Mouse (Mus musculus) spleen, adult 18-20 months (tissue): ENCODE measurements around the gene Prom2.
A peak's percentile ranks its signal among the peaks of the same experiment; 100 is the strongest.

ENCODE experiments used
- DNase-seq, 2 experiments: peaks; one replicate each; pipeline ENCODE4 v3.0.0; 2022; ENCODE audit warnings: mixed read lengths in 2 of 2

The Prom2 gene

GRCm38 (mm10) chr2:127541185-127541584, at the start of gene Prom2:
TSS of gene Prom2 (minus strand) at chr2:127541467.
- no peak for DNase-seq

- no peak for DNase-seq
These were observed 49.6 kb upstream of the Prom2 start for GRCm38 (mm10) chr2:127590840-127591239.

GRCm38 (mm10) chr2:127590204-127590603, 48.9 kb upstream of the Prom2 start:
- peak; percentile 17 to 47 for DNase-seq

GRCm38 (mm10) chr2:127588897-127589296, 47.6 kb upstream of the Prom2 start:
- no peak for DNase-seq

- DNase-seq, result no peak
These were observed 46.2 kb upstream of the Prom2 start for GRCm38 (mm10) chr2:127587514-127587844.

- peak; percentile 72 to 85 for DNase-seq
These were observed 45.6 kb upstream of the Prom2 start, which contains the start of the genes Zfp661 and Mrps5 for GRCm38 (mm10) chr2:127586694-127587513. TSS of gene Zfp661 (minus strand) at chr2:127587094. TSS of gene Mrps5 (plus strand) at chr2:127587222.

- DNase-seq, result peak; percentile 84
These were observed 43.2 kb upstream of the Prom2 start for GRCm38 (mm10) chr2:127584436-127584858.

- DNase-seq, result no peak
These were observed 32.1 kb upstream of the Prom2 start for GRCm38 (mm10) chr2:127573322-127573721.

- peak in 1 of 2 experiments; percentile 55 for DNase-seq
These were observed 18.1 kb upstream of the Prom2 start for GRCm38 (mm10) chr2:127559070-127559966.

GRCm38 (mm10) chr2:127551078-127551477, 9.8 kb upstream of the Prom2 start:
- no peak for DNase-seq

GRCm38 (mm10) chr2:127550446-127550845, 9.2 kb upstream of the Prom2 start:
- DNase-seq, result no peak

GRCm38 (mm10) chr2:127549711-127550110, 8.4 kb upstream of the Prom2 start:
- no peak for DNase-seq

GRCm38 (mm10) chr2:127548342-127549074, 7.2 kb upstream of the Prom2 start:
- no peak for DNase-seq

- DNase-seq, result no peak
These were observed 430 bp upstream of the Prom2 start for GRCm38 (mm10) chr2:127541697-127542096.

- no peak for DNase-seq
These were observed 1.8 kb downstream of the Prom2 start for GRCm38 (mm10) chr2:127539494-127539893.

GRCm38 (mm10) chr2:127537548-127537947, 3.7 kb downstream of the Prom2 start:
- DNase-seq, result no peak

GRCm38 (mm10) chr2:127535363-127535762, 5.9 kb downstream of the Prom2 start:
- no peak for DNase-seq

- DNase-seq, result no peak
These were observed 8.9 kb downstream of the Prom2 start for GRCm38 (mm10) chr2:127532379-127532778.

GRCm38 (mm10) chr2:127531592-127531991, 9.7 kb downstream of the Prom2 start:
- no peak for DNase-seq

GRCm38 (mm10) chr2:127530418-127530817, 10.8 kb downstream of the Prom2 start:
- DNase-seq, result no peak

GRCm38 (mm10) chr2:127525004-127525775, 16.1 kb downstream of the Prom2 start:
- DNase-seq, result no peak
